Mouse (Mus musculus) left cerebral cortex, adult 2 months (tissue): ENCODE data around the gene Tecr. TPM values are rescaled to one million over a fixed set of nuclear protein-coding genes. Genes with fewer than 3 reads are reported as not detected.
"Not testable (repeated sequence)": the region's sequence is repeated elsewhere in the genome, so short reads cannot be mapped to it uniquely, and the experiment has no call there.

Experiments
- DNase-seq, 2 experiments: peaks; one replicate each; pipeline ENCODE4 v3.0.0; 2021 to 2022; ENCODE audit warnings: low spot score in 2 of 2, mixed read lengths in 1 of 2; ENCODE audit errors: extremely low spot score in 1 of 2
- H3K27ac ChIP-seq: fragments of 200-600 bp; 2 replicates; pipeline ENCODE4 v1.8.1; 2022
- H3K4me3 ChIP-seq: fragments of 200-600 bp; 2 replicates; pipeline ENCODE4 v1.8.1; 2022
- CTCF ChIP-seq: fragments of 200-600 bp; IDR thresholded peaks from 2 replicates; pipeline ENCODE4 v1.8.1; 2022; ENCODE audit warnings: antibody characterized with exemption, mild to moderate bottlenecking, moderate library complexity
- intact Hi-C: fragments of 180-260 bp; cut with DNase I; formaldehyde crosslinking; loops from one replicate; pipeline ENCODE4 v1.15.1; 2025
- total RNA-seq, 2 experiments: library from RNA; stranded (reverse); gene quantifications; 2 replicates each; pipeline ENCODE4 v1.2.3; 2021

Gene Tecr
- total RNA-seq, 2 experiments from 2014 or later, result 572 to 605 TPM

DNA sequence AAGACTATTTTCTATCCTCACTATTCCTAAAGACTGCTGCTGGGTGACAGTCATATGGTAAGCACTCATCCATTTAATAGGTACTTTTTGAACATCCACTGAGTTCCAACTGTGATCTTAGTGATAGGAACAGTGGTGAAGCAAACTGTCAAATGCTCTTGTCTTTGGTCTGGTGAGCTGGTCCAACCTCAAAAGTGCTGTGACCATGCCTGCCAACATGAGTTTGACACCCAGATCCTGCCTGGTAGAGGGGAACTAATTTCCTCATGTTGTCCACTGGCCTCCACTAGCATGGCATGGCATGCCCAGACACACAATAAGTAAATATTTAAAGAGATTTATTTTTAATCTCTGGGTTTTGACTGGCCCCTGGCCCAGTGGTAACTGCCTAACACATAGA lies 8.9 kb upstream of the Tecr start:
- DNase-seq, result no peak
- no peak for TF ChIP-seq CTCF
- Histone ChIP-seq H3K4me3 (no peak overlapping the region), H3K27ac (peak overlapping the region; percentile 69)
- intact Hi-C loops, result no loop called here

- Histone ChIP-seq H3K27ac (no peak overlapping the region), H3K4me3 (no peak overlapping the region)
- no peak for DNase-seq
- no peak for TF ChIP-seq CTCF
- intact Hi-C loops, result no loop called here
These were observed 5.9 kb upstream of the Tecr start for GRCm38 (mm10) chr8:83613695-83614094.

- Histone ChIP-seq H3K4me3 (no peak overlapping the region), H3K27ac (no peak overlapping the region)
- intact Hi-C loops, result no loop called here
- TF ChIP-seq CTCF, result no peak
- DNase-seq, result no peak
These were observed 4.2 kb upstream of the Tecr start for GRCm38 (mm10) chr8:83611921-83612320.

- H3K27ac ChIP-seq, result peak overlapping the region; percentile 98
- intact Hi-C loops, result loop anchor here (2.0 to 5.0 kb wide), 2 partner anchors 43 to 288 kb away; partner anchors contain the start of gene Gipc1
- peak overlapping the region; percentile 82 for H3K4me3 ChIP-seq
- no peak for TF ChIP-seq CTCF
- no peak for DNase-seq
These were observed 1.9 kb upstream of the Tecr start for GRCm38 (mm10) chr8:83609547-83610180.

DNA sequence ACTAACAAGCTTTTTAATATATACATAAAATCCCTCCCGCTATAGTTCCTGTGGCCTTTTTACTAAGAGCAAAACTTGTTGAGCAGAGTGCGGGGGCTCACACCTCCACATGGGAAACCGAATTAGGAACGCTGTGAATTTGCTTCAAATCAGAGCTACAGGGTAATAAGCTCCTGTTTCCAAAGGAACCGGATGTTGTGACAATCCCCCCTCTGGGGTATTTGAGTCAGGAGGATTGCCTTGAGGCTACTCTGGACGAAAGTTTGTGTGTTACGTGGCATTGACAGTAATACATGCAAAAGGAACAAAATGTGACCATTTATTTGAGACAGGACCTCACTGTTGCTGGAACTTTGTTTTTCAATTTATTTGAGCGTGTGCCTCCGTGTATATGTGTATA lies 1.3 kb upstream of the Tecr start:
- TF ChIP-seq CTCF, result no peak
- Histone ChIP-seq H3K27ac (peak overlapping the region; percentile 98), H3K4me3 (peak overlapping the region; percentile 82)
- DNase-seq, result no peak
- intact Hi-C loops, result loop anchor here (2.0 to 5.0 kb wide), 2 partner anchors 44 to 288 kb away; partner anchors contain the start of gene Gipc1

GRCm38 (mm10) chr8:83608398-83608829 lies 643 bp upstream of the Tecr start:
- intact Hi-C loops, result loop anchor here (2.0 to 5.0 kb wide), 2 partner anchors 44 to 289 kb away; partner anchors contain the start of gene Gipc1
- no peak; the same call in 1 of the 2 replicates for TF ChIP-seq CTCF
- DNase-seq, result peak; percentile 78 to 82
- Histone ChIP-seq H3K27ac (peak overlapping the region; percentile 98), H3K4me3 (peak overlapping the region; percentile 82)

GRCm38 (mm10) chr8:83602650-83603029 lies 5.1 kb downstream of the Tecr start:
- intact Hi-C loops, result no loop called here
- no peak for DNase-seq
- TF ChIP-seq CTCF, result no peak
- Histone ChIP-seq H3K4me3 (no peak overlapping the region), H3K27ac (peak overlapping the region; percentile 59)

DNA sequence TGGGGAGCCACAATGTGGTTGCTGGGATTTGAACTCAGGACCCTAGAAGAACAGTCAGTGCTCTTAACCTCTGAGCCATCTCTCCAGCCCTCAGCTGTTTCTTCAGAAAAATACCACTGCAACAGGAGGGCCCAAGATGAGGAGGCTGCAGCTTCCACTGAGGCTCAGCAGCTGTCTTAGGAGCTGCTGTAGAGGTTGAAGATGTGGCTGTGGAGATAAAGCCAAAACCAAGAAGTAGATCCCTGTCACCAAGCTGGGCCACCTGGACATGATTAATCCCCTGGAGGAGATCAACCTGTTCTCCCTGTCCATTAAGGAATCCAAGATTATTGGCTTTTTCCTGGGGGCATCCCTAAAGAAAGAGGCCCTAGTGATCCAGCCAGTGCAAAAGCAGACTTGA lies 8.0 kb downstream of the Tecr start:
- TF ChIP-seq CTCF, result no peak
- DNase-seq, result no peak
- Histone ChIP-seq H3K4me3 (no peak overlapping the region), H3K27ac (no peak overlapping the region)
- intact Hi-C loops, result no loop called here

- intact Hi-C loops, result no loop called here
- H3K27ac ChIP-seq, result no peak overlapping the region
- no peak for DNase-seq
- TF ChIP-seq CTCF, result peak; percentile 6; the same call in 1 of the 2 replicates
- no peak overlapping the region for H3K4me3 ChIP-seq
These were observed 9.6 kb downstream of the Tecr start for GRCm38 (mm10) chr8:83598146-83598545.

DNA sequence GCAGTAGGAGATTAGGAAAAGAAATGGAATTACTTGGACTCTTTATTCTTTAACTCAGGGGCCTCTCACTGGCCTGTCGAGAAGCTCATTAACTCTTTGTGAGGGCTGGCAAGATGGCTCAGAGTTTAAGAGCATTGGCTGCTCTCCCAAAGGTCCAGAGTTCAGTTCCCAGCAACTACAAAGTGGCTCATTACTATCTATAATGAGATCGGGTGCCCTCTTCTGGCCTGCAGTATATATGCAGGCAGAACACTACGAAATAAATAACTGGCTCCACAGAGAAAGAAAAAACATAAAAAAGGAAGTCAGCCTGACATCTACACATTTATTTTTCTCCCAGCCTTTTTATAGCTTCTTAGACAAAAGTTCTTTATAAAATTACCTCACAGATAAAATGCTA lies 11.4 kb downstream of the Tecr start:
- intact Hi-C loops, result no loop called here
- H3K27ac ChIP-seq, result no peak overlapping the region
- H3K4me3 ChIP-seq, result no peak overlapping the region
- TF ChIP-seq CTCF, result peak; percentile 66
- DNase-seq, result no peak

DNA sequence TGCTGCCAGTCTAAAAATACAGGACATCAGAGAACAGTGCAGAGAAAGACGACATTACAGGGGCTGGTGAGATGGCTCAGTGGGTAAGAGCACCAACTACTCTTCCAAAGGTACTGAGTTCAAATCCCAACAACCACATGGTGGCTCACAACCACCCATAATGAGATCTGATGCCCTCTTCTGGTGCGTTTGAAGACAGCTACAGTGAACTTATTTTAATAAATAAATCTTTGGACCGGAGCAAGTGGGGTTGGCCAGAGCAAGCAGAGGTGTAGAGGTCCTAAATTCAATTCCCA lies 12.8 kb downstream of the Tecr start:
- DNase-seq, intact Hi-C loops: not testable (repeated sequence)
- TF ChIP-seq CTCF, result peak; percentile 34
- Histone ChIP-seq H3K4me3 (peak overlapping the region; percentile 79), H3K27ac (peak overlapping the region; percentile 90)

GRCm38 (mm10) chr8:83594167-83595049 lies 13.4 kb downstream of the Tecr start:
- intact Hi-C loops, result no loop called here
- no peak for TF ChIP-seq CTCF
- DNase-seq, result peak; percentile 94 to 97
- H3K4me3 ChIP-seq, result peak overlapping the region; percentile 79
- peak overlapping the region; percentile 90 for H3K27ac ChIP-seq
